Mouse (Mus musculus) testis, adult 2 months (tissue): Measurements from ENCODE around the gene Icam2. TPM values are rescaled to one million over a fixed set of nuclear protein-coding genes. Genes with fewer than 3 reads are reported as not detected.

Source experiments
- H3K27ac ChIP-seq: fragments of 200-500 bp; 2 replicates; pipeline ENCODE4 v1.5.1; 2012; ENCODE audit warnings: low read depth, low read length; ENCODE audit not compliant: control insufficient read depth, insufficient read depth
- H3K27me3 ChIP-seq: fragments of 200-500 bp; 2 replicates; pipeline ENCODE4 v1.6.1; 2012; ENCODE audit warnings: mild to moderate bottlenecking, low read length, moderate library complexity; ENCODE audit not compliant: control insufficient read depth, insufficient read depth
- H3K36me3 ChIP-seq: fragments of 200-500 bp; 2 replicates; pipeline ENCODE4 v1.6.1; 2012; ENCODE audit warnings: mild to moderate bottlenecking, low read length; ENCODE audit not compliant: control insufficient read depth, insufficient read depth
- H3K4me1 ChIP-seq: fragments of 200-500 bp; 2 replicates; pipeline ENCODE4 v1.6.1; 2012; ENCODE audit warnings: low read length; ENCODE audit not compliant: control insufficient read depth, insufficient read depth
- H3K4me3 ChIP-seq: fragments of 200-500 bp; 2 replicates; pipeline ENCODE4 v1.5.1; 2012; ENCODE audit warnings: low read depth, mild to moderate bottlenecking, low read length, moderate library complexity, mixed read lengths; ENCODE audit not compliant: control insufficient read depth
- CTCF ChIP-seq: fragments of 200-500 bp; IDR thresholded peaks from 2 replicates; pipeline ENCODE4 v1.5.1; 2012; ENCODE audit warnings: low read depth, mild to moderate bottlenecking, inconsistent platforms, low read length, moderate library complexity; ENCODE audit not compliant: control insufficient read depth, insufficient read depth, insufficient replicate concordance
- POLR2A ChIP-seq: fragments of 200-500 bp; IDR thresholded peaks from 2 replicates; pipeline ENCODE4 v1.6.1; 2012; ENCODE audit warnings: low read depth, mild to moderate bottlenecking, inconsistent platforms, low read length, moderate library complexity; ENCODE audit not compliant: control insufficient read depth
- polyA plus RNA-seq: library from polyadenylated mRNA; depleted of rRNA; stranded (reverse); fragments of >200 nt; gene quantifications from 2 replicates; pipeline ENCODE4 v1.2.3, GENCODE M21; 2012

Icam2 gene
- polyA plus RNA-seq, 1 experiment, result 1.7 TPM

- TF ChIP-seq POLR2A (no peak), CTCF (no peak)
- Histone ChIP-seq H3K27ac (no peak overlapping the region), H3K4me3 (no peak overlapping the region), H3K27me3 (no peaks in the 10 kb centered on the region), H3K4me1 (no peaks in the 10 kb centered on the region), H3K36me3 (no peaks in the 10 kb centered on the region)
Measured at GRCm38 (mm10) chr11:106425201-106425600, 37.3 kb upstream of the Icam2 start.

GRCm38 (mm10) chr11:106419262-106420102, 31.6 kb upstream of the Icam2 start:
- Histone ChIP-seq H3K36me3 (no peaks in the 10 kb centered on the region), H3K27me3 (no peaks in the 10 kb centered on the region), H3K27ac (no peak overlapping the region), H3K4me1 (no peaks in the 10 kb centered on the region), H3K4me3 (no peak overlapping the region)
- TF ChIP-seq CTCF (no peak), POLR2A (no peak)

DNA sequence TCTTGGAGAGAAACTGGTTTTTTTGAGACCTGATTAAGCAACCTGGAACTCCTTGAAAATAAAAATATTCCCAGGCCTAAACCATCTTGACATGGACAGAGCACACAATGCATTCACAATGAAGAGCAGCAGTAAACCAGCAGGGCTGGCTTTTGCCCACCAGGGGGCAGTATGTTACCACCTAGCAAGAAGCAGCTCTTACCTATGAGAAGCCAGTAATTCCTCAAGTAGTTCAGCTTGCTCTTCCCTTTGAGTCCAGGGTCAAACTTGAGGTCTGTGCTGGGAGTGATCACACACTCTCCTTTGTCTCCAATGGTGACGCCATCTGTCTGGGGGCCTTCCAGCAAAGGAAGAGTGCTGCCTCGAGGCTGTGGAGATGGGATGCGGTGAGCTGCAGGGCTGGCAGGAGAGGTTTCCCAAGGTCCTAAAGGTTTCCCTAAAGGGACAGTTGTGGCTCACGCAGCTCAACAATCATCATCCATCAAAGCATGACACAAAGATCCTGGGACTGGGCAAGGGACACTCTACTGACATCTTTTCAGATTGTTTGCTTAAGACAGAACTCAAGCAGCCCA, 30.8 kb upstream of the Icam2 start:
- no peaks in the 10 kb centered on the region for H3K27me3 ChIP-seq
- H3K27ac ChIP-seq, result no peak overlapping the region
- no peak for TF ChIP-seq POLR2A
- peak; percentile 70; the same call in 1 of the 2 replicates for TF ChIP-seq CTCF
- no peaks in the 10 kb centered on the region for H3K36me3 ChIP-seq
- H3K4me3 ChIP-seq, result no peak overlapping the region
- H3K4me1 ChIP-seq, result no peaks in the 10 kb centered on the region

DNA sequence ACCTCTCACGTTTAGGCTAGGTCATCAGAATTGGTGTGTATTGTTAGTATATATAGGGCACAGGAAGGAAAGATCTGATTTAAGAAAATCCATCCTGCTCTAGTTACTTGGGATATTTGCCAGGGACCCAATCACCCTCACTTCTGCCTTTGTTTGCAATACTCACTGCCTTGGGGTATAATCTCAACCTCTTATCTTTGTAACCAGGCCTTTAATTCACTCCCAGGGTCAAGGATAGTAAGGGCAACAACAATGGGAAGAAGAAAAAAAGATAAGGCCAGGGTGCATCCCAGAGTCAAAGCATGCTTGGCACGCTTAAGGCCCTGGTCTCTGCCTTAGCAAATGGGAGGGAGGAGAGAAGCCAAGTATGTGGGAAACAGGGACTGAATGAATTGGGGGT, 30.0 kb upstream of the Icam2 start:
- Histone ChIP-seq H3K4me1 (no peaks in the 10 kb centered on the region), H3K36me3 (no peaks in the 10 kb centered on the region), H3K4me3 (no peak overlapping the region), H3K27ac (no peak overlapping the region), H3K27me3 (no peaks in the 10 kb centered on the region)
- TF ChIP-seq CTCF (no peak), POLR2A (no peak)

GRCm38 (mm10) chr11:106416331-106416730, 28.5 kb upstream of the Icam2 start:
- Histone ChIP-seq H3K4me1 (no peaks in the 10 kb centered on the region), H3K27ac (no peak overlapping the region), H3K27me3 (no peaks in the 10 kb centered on the region), H3K36me3 (no peaks in the 10 kb centered on the region), H3K4me3 (no peak overlapping the region)
- TF ChIP-seq POLR2A, result no peak
- TF ChIP-seq CTCF, result no peak

- TF ChIP-seq CTCF, result no peak
- no peak for TF ChIP-seq POLR2A
- no peak overlapping the region for H3K4me3 ChIP-seq
Measured at GRCm38 (mm10) chr11:106412641-106413360, 24.9 kb upstream of the Icam2 start.

GRCm38 (mm10) chr11:106411157-106411556, 23.3 kb upstream of the Icam2 start:
- Histone ChIP-seq H3K4me3 (no peak overlapping the region), H3K36me3 (no peaks in the 10 kb centered on the region; the same call in 1 of the 2 replicates)
- no peak for TF ChIP-seq POLR2A
- TF ChIP-seq CTCF, result no peak

More at GRCm38 (mm10) chr11:106412641-106413360, 24.9 kb upstream of the Icam2 start:
- H3K36me3 ChIP-seq, result no peaks in the 10 kb centered on the region; the same call in 1 of the 2 replicates
- H3K4me1 ChIP-seq, result no peaks in the 10 kb centered on the region
- no peaks in the 10 kb centered on the region for H3K27me3 ChIP-seq
- H3K27ac ChIP-seq, result no peak overlapping the region

More at GRCm38 (mm10) chr11:106411157-106411556, 23.3 kb upstream of the Icam2 start:
- H3K27me3 ChIP-seq, result no peaks in the 10 kb centered on the region
- no peaks in the 10 kb centered on the region for H3K4me1 ChIP-seq
- no peak overlapping the region for H3K27ac ChIP-seq
